Mouse (Mus musculus): ENCODE measurements around the gene Foxn3. TPM values are rescaled to one million over a fixed set of nuclear protein-coding genes. Genes with fewer than 3 reads are reported as not detected.

The Foxn3 gene
- polyA plus RNA-seq, 1 experiment, result 71.3 TPM

DNA sequence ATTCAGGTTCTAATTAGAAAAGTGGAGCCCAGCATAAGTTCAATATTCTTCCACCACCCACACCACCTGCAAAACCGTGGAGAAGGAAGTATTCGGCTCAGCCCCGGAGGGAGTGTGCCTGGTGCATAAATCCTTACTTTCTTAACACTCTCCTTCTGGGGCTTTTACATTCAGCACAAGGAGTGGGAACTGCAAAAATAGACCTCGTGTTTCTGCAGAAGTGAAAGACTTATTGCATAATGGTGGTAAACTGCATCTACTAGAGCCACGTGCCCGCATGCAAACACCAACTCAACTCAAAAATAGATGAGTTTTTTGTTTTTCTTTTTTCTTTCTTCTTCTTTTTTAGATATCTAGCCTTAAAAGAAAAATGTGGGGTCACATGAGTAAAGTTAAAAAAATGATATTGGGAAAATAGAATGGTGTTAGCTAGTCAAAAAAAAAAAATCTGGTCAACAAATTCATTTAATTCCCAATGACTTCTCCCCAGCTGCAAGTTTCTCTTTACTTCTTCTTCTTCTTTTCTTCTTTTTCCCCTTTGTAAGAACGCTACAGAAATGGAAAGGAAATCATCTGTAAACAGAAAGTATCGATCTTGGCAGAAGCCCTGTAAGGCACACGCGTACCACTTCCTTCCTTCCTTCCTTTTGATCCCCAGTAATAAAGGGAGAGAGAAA is 45.0 kb upstream of the Foxn3 start:
- Histone ChIP-seq H3K36me3 (ENCODE audit: control insufficient read depth, insufficient read depth, low read length) (no peaks in the 10 kb centered on the region), H3K27me3 (ENCODE audit: control insufficient read depth, insufficient read depth, low read length) (no peaks in the 10 kb centered on the region), H3K4me1 (replicated peaks; ENCODE audit: control insufficient read depth, insufficient read depth, low read length) (peaks cover 18% of the 10 kb centered on the region), H3K27ac (ENCODE audit: control insufficient read depth, insufficient read depth, low read length) (no peak overlapping the region), H3K4me3 (ENCODE audit: control insufficient read depth, insufficient read depth, low read length) (no peak overlapping the region)
- WGBS, result 22% methylated on average over 10 of the region's 10 CpGs
- TF ChIP-seq CTCF (IDR thresholded peaks at IDR 0.05; ENCODE audit: borderline replicate concordance, control insufficient read depth, extremely low read depth, insufficient read depth, low read length, poor library complexity) (no peak), POLR2A (IDR thresholded peaks at IDR 0.05; ENCODE audit: control insufficient read depth, extremely low read depth, insufficient read depth, low read length, poor library complexity) (no peak)
- no peak for DNase-seq

DNA sequence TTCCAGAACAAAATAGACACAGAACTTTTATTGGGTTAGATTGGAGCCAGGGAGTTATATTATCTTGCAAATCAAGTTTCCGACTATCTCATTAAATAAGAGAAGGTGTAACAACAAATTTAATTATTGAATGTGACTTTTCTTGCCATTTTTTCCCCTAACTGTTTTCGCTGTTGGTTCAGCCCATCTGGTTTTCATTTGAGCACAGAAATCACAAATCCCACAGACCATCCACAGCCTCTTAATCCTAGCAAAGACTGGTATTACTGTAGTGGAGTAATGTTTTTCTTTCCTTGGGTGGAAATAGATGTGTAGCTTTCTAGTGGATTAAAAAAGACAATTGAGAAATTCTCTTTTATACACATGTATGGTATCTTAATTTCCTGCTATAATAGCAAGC is 40.0 kb upstream of the Foxn3 start:
- no peak for DNase-seq
- TF ChIP-seq POLR2A (IDR thresholded peaks at IDR 0.05; ENCODE audit: control insufficient read depth, extremely low read depth, insufficient read depth, low read length, poor library complexity) (no peak), CTCF (IDR thresholded peaks at IDR 0.05; ENCODE audit: borderline replicate concordance, control insufficient read depth, extremely low read depth, insufficient read depth, low read length, poor library complexity) (no peak)
- no peaks in the 10 kb centered on the region for H3K27me3 ChIP-seq (ENCODE audit: control insufficient read depth, insufficient read depth, low read length)
- H3K4me3 ChIP-seq (ENCODE audit: control insufficient read depth, insufficient read depth, low read length), result no peak overlapping the region
- no peaks in the 10 kb centered on the region for H3K36me3 ChIP-seq (ENCODE audit: control insufficient read depth, insufficient read depth, low read length)
- H3K27ac ChIP-seq (ENCODE audit: control insufficient read depth, insufficient read depth, low read length), result no peak overlapping the region
- H3K4me1 ChIP-seq (replicated peaks; ENCODE audit: control insufficient read depth, insufficient read depth, low read length), result peaks cover 9% of the 10 kb centered on the region
- WGBS, result 96% methylated on average over 2 of the region's 2 CpGs

DNA sequence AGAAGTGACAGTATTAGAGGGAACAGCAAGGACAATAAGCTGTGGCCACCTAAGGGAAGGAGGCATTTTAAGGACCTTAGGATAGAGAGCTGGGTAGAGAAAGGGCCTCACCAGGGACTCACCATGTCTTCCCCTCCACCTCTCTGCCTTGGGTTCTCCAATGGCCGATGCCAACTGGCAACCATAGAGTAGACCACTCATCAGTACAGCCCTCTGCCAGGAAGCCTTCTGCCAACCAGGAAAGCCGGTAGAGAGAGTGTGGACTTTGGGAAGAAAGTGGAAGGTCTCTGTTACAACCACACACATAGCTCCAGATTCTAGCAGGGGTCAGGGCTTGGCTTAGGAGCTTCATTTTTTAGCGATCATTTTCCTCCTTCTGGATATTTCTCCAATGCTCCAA is 38.5 kb upstream of the Foxn3 start:
- Histone ChIP-seq H3K4me3 (ENCODE audit: control insufficient read depth, insufficient read depth, low read length) (no peak overlapping the region), H3K27ac (ENCODE audit: control insufficient read depth, insufficient read depth, low read length) (no peak overlapping the region), H3K36me3 (ENCODE audit: control insufficient read depth, insufficient read depth, low read length) (no peaks in the 10 kb centered on the region), H3K4me1 (replicated peaks; ENCODE audit: control insufficient read depth, insufficient read depth, low read length) (no peaks in the 10 kb centered on the region), H3K27me3 (ENCODE audit: control insufficient read depth, insufficient read depth, low read length) (no peaks in the 10 kb centered on the region)
- no peak for TF ChIP-seq CTCF (IDR thresholded peaks at IDR 0.05; ENCODE audit: borderline replicate concordance, control insufficient read depth, extremely low read depth, insufficient read depth, low read length, poor library complexity)
- TF ChIP-seq POLR2A (IDR thresholded peaks at IDR 0.05; ENCODE audit: control insufficient read depth, extremely low read depth, insufficient read depth, low read length, poor library complexity), result no peak
- DNase-seq, result no peak
- WGBS, result 100% methylated on average over 3 of the region's 3 CpGs

DNA sequence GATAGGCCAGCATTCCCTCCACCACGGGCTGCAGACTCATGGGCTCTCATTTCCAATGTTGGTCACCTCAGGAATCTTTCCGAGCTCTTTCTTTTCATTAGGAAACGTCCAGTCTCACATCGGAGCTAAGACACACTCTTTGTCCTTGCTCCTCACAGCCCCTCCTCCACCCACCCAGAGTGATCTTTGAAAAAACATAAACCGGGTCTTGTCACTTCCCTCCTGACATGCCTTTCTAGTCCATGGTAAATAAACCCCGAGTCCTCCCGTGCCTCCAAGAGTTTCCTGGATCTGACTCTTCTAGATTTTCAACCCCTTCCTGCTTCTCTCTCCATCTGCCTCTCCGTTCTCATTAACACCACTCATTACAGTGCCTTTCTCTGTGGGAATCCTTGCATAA is 38.0 kb upstream of the Foxn3 start:
- DNase-seq, result no peak
- Histone ChIP-seq H3K27me3 (ENCODE audit: control insufficient read depth, insufficient read depth, low read length) (no peaks in the 10 kb centered on the region), H3K27ac (ENCODE audit: control insufficient read depth, insufficient read depth, low read length) (no peak overlapping the region), H3K4me3 (ENCODE audit: control insufficient read depth, insufficient read depth, low read length) (no peak overlapping the region), H3K36me3 (ENCODE audit: control insufficient read depth, insufficient read depth, low read length) (no peaks in the 10 kb centered on the region), H3K4me1 (replicated peaks; ENCODE audit: control insufficient read depth, insufficient read depth, low read length) (no peaks in the 10 kb centered on the region)
- TF ChIP-seq CTCF (IDR thresholded peaks at IDR 0.05; ENCODE audit: borderline replicate concordance, control insufficient read depth, extremely low read depth, insufficient read depth, low read length, poor library complexity) (no peak), POLR2A (IDR thresholded peaks at IDR 0.05; ENCODE audit: control insufficient read depth, extremely low read depth, insufficient read depth, low read length, poor library complexity) (no peak)
- WGBS, result 71% methylated on average over 8 of the region's 8 CpGs

DNA sequence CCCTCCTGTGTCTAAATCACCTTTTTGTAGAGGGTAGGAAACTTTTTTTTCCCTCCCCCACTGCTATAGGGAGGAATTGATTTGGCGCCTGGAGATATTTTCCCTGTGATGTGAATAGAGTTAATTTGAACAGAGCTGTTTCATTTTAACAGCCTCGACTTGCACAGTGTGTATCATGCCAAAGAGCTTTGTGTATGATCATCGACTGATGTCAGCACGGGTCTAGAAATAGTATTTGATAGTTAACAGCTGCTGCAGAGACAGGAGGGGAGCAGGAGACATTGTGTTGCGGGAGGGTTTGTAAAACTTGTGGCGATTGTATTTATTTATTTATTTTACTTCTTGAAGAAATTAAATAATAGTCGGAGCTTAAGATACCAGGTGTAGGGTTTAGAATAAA is 36.2 kb upstream of the Foxn3 start:
- Histone ChIP-seq H3K27me3 (ENCODE audit: control insufficient read depth, insufficient read depth, low read length) (no peaks in the 10 kb centered on the region), H3K4me1 (replicated peaks; ENCODE audit: control insufficient read depth, insufficient read depth, low read length) (no peaks in the 10 kb centered on the region), H3K36me3 (ENCODE audit: control insufficient read depth, insufficient read depth, low read length) (no peaks in the 10 kb centered on the region), H3K27ac (ENCODE audit: control insufficient read depth, insufficient read depth, low read length) (no peak overlapping the region), H3K4me3 (ENCODE audit: control insufficient read depth, insufficient read depth, low read length) (no peak overlapping the region)
- 91% methylated on average over 7 of the region's 7 CpGs for WGBS
- no peak for TF ChIP-seq CTCF (IDR thresholded peaks at IDR 0.05; ENCODE audit: borderline replicate concordance, control insufficient read depth, extremely low read depth, insufficient read depth, low read length, poor library complexity)
- no peak for TF ChIP-seq POLR2A (IDR thresholded peaks at IDR 0.05; ENCODE audit: control insufficient read depth, extremely low read depth, insufficient read depth, low read length, poor library complexity)
- no peak for DNase-seq

DNA sequence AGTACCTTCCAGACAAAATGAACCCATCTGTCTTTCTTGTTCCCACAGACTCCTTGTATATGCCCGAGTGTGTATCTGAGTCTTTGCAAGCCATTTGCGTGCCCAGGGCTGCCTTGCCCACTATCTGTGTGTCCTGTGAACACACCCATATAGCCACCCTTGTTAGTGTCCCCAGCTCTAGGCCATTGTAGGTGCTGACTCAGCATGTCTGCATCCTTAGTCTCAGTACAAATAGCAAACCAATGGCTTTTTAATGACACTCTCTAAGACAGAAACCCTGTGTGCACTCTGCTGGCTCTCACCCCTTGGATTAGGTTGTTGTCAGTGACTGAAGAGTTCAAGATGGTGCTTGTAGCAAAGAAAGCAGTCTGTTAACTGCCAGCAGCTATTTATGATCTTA is 33.0 kb upstream of the Foxn3 start:
- WGBS, result 99% methylated on average over 2 of the region's 2 CpGs
- H3K27me3 ChIP-seq (ENCODE audit: control insufficient read depth, insufficient read depth, low read length), result no peaks in the 10 kb centered on the region
- no peaks in the 10 kb centered on the region for H3K36me3 ChIP-seq (ENCODE audit: control insufficient read depth, insufficient read depth, low read length)
- no peak overlapping the region for H3K27ac ChIP-seq (ENCODE audit: control insufficient read depth, insufficient read depth, low read length)
- TF ChIP-seq CTCF (IDR thresholded peaks at IDR 0.05; ENCODE audit: borderline replicate concordance, control insufficient read depth, extremely low read depth, insufficient read depth, low read length, poor library complexity) (no peak), POLR2A (IDR thresholded peaks at IDR 0.05; ENCODE audit: control insufficient read depth, extremely low read depth, insufficient read depth, low read length, poor library complexity) (no peak)
- no peak for DNase-seq
- no peaks in the 10 kb centered on the region for H3K4me1 ChIP-seq (replicated peaks; ENCODE audit: control insufficient read depth, insufficient read depth, low read length)
- no peak overlapping the region for H3K4me3 ChIP-seq (ENCODE audit: control insufficient read depth, insufficient read depth, low read length)

DNA sequence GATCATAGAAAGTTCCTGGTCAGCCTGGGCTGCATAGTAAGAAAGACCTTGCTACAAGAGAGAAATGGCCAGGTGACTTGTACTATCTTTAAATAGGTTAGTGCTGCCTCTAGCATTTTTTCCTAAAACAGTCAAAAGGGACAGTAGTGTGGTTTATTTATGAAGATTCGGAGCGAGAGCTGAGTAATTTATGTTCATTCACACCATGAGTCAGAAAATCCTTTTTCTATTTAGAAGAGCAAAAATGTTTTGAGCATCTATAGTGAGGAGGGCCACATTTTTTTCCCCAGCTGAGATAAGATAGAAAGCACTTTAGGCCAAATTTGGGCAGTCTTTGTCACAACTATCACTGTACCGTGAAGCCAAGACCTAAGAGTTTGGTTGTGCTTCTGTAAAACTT is 24.0 kb upstream of the Foxn3 start:
- H3K27ac ChIP-seq (ENCODE audit: control insufficient read depth, insufficient read depth, low read length), result no peak overlapping the region
- DNase-seq, result no peak
- 95% methylated on average over 3 of the region's 3 CpGs for WGBS
- H3K36me3 ChIP-seq (ENCODE audit: control insufficient read depth, insufficient read depth, low read length), result no peaks in the 10 kb centered on the region
- H3K4me3 ChIP-seq (ENCODE audit: control insufficient read depth, insufficient read depth, low read length), result no peak overlapping the region
- TF ChIP-seq CTCF (IDR thresholded peaks at IDR 0.05; ENCODE audit: borderline replicate concordance, control insufficient read depth, extremely low read depth, insufficient read depth, low read length, poor library complexity), result no peak
- no peak for TF ChIP-seq POLR2A (IDR thresholded peaks at IDR 0.05; ENCODE audit: control insufficient read depth, extremely low read depth, insufficient read depth, low read length, poor library complexity)
- no peaks in the 10 kb centered on the region for H3K27me3 ChIP-seq (ENCODE audit: control insufficient read depth, insufficient read depth, low read length)
- no peaks in the 10 kb centered on the region for H3K4me1 ChIP-seq (replicated peaks; ENCODE audit: control insufficient read depth, insufficient read depth, low read length)

All from thymus, adult 2 months (tissue).